Mouse (Mus musculus) liver, embryonic 16.5 days (tissue): Measurements from ENCODE around the gene Setd4. TPM values are rescaled to one million over a fixed set of nuclear protein-coding genes. Genes with fewer than 3 reads are reported as not detected.

ENCODE experiments used
- ATAC-seq: fragments of 200-750 bp; cut with Nextera tagmentation; 2 replicates; pipeline ENCODE4 v1.8.0; 2017; ENCODE audit warnings: low read depth, mild to moderate bottlenecking, moderate number of reproducible peaks, moderate library complexity
- H3K27ac ChIP-seq: fragments of 300-500 bp; sonication (generic); 2 replicates; pipeline ENCODE4 v1.5.1; 2014; ENCODE audit warnings: mild to moderate bottlenecking, low read length
- H3K27me3 ChIP-seq: fragments of 300-500 bp; sonication (generic); 2 replicates; pipeline ENCODE4 v1.6.1; 2014; ENCODE audit warnings: low read depth, low read length, mixed read lengths; ENCODE audit not compliant: control insufficient read depth, insufficient read depth
- H3K36me3 ChIP-seq: fragments of 300-500 bp; sonication (generic); 2 replicates; pipeline ENCODE4 v1.6.1; 2014; ENCODE audit warnings: mild to moderate bottlenecking; ENCODE audit not compliant: control insufficient read depth, insufficient read depth
- H3K4me1 ChIP-seq: fragments of 300-500 bp; sonication (generic); 2 replicates; pipeline ENCODE4 v1.6.1; 2014; ENCODE audit warnings: low read depth, low read length, mixed read lengths; ENCODE audit not compliant: control insufficient read depth
- H3K4me2 ChIP-seq: fragments of 300-500 bp; sonication (generic); 2 replicates; pipeline ENCODE4 v1.6.1; 2014; ENCODE audit warnings: low read depth, low read length, mixed read lengths
- H3K4me3 ChIP-seq: fragments of 300-500 bp; sonication (generic); 2 replicates; pipeline ENCODE4 v1.5.1; 2014; ENCODE audit warnings: low read depth, mild to moderate bottlenecking, low read length
- H3K9ac ChIP-seq: fragments of 300-500 bp; sonication (generic); 2 replicates; pipeline ENCODE4 v1.6.1; 2014; ENCODE audit warnings: low read depth, low read length
- H3K9me3 ChIP-seq: fragments of 300-500 bp; sonication (generic); replicated peaks from 2 replicates; pipeline ENCODE4 v1.6.1; 2016; ENCODE audit warnings: low read length; ENCODE audit not compliant: control insufficient read depth
- WGBS: fragments of 180-500 bp; shearing (Covaris S2); extraction: QIAGEN DNeasy Blood & Tissue Kit; methylation state at CpG from one replicate; pipeline ENCODE4 v1.1.7; 2014; ENCODE audit not compliant: insufficient replicate concordance; 5-methylcytosine and 5-hydroxymethylcytosine counted together
- polyA plus RNA-seq: library from polyadenylated mRNA; unstranded; fragments of >200 nt; fragmentation: Nextera tagmentation; extraction: Ambion mirVana; gene quantifications from 2 replicates; pipeline ENCODE4 v1.2.1, GENCODE M21; 2015

Gene Setd4
- polyA plus RNA-seq, 1 experiment from 2014 or later = 3.9 TPM

DNA sequence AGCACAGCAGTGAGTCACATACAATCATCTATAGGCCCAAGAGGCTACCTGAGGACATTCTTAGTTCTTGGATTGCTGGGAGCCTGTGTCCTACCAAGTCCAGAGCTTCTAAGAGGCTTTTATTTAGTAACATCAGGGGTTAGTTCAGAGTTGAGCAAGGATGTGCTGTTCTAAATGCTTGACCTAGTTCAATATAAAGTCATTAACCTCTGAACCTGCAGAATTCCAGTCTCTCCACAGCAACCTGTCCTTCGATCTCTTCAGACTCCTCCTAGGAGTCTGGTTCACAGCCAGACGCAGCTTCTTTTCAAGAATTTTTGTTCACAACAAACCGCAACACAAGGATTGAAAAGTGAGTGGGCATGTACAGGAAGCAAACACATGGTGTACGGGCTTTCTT is 7.1 kb upstream of the Setd4 start:
- Histone ChIP-seq H3K4me1 (peaks cover 4% of the 10 kb centered on the region), H3K36me3 (no peaks in the 10 kb centered on the region), H3K27ac (no peak overlapping the region), H3K9ac (no peak overlapping the region), H3K27me3 (no peaks in the 10 kb centered on the region; the same call in 1 of the 2 replicates), H3K9me3 (no peaks in the 10 kb centered on the region), H3K4me3 (no peak overlapping the region), H3K4me2 (no peak overlapping the region)
- 77% methylated on average over 4 of the region's 4 CpGs for WGBS
- ATAC-seq = no peak

DNA sequence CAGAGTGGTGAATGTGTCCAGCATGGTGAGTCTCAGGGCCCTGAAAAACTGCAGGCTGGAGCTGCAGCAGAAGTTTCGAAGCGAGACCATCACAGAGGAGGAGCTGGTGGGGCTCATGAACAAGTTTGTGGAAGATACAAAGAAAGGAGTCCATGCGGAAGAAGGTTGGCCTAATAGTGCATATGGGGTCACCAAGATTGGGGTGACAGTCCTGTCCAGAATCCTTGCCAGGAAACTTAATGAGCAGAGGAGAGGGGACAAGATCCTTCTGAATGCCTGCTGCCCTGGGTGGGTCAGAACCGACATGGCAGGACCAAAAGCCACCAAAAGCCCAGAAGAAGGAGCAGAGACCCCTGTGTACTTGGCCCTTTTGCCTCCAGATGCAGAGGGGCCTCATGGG is 5.9 kb upstream of the Setd4 start:
- Histone ChIP-seq H3K4me2 (no peak overlapping the region), H3K27ac (no peak overlapping the region), H3K9me3 (no peaks in the 10 kb centered on the region), H3K36me3 (no peaks in the 10 kb centered on the region), H3K27me3 (no peaks in the 10 kb centered on the region; the same call in 1 of the 2 replicates), H3K4me1 (peaks cover 5% of the 10 kb centered on the region), H3K9ac (no peak overlapping the region), H3K4me3 (no peak overlapping the region)
- WGBS = 81% methylated on average over 4 of the region's 4 CpGs
- no peak for ATAC-seq

DNA sequence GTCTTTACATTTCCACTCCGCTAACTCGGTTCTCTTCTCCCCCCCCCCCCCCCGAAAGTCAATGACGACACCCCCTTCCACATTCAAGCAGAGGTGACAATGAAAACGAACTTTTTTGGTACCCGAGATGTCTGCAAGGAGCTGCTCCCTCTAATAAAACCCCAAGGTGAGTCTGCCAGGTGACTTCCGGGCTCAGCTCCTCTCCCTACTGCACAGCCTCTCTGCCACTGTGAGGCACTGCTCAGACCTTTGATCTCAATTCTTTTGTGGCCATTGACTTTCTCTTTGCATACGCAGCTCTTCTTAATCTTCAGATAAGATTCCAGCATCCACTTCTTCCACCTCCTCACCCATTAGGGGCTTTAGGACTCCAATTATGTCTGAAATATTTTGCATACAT is 4.9 kb upstream of the Setd4 start:
- no peak overlapping the region for H3K9ac ChIP-seq
- no peaks in the 10 kb centered on the region for H3K9me3 ChIP-seq
- H3K27ac ChIP-seq = no peak overlapping the region
- WGBS = 55% methylated on average over 8 of the region's 8 CpGs
- no peaks in the 10 kb centered on the region for H3K36me3 ChIP-seq
- peaks cover 11% of the 10 kb centered on the region for H3K4me1 ChIP-seq
- ATAC-seq = no peak
- H3K4me2 ChIP-seq = peak overlapping the region; percentile 95; the same call in 1 of the 2 replicates
- H3K4me3 ChIP-seq = no peak overlapping the region
- H3K27me3 ChIP-seq = no peaks in the 10 kb centered on the region; the same call in 1 of the 2 replicates

DNA sequence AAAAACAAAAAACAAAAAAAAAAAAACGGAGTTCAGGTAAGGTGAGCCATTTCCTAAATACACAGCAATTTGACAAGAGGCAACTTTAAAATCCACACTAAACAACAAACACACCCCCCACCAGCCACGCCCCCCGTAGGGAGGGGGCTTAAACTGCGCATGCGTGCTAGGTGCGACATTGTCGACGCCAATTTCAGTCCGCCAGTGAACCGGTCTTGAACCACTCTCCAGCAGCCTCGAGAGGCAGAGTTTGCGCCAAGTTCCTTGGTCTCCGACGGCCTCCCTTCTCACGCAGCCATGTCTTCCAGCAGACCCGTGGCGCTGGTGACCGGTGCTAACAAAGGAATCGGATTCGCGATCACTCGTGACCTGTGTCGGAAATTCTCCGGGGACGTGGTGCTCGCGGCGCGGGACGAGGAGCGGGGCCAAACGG is 3.8 kb upstream of the Setd4 start:
- 0% methylated on average over 32 of the region's 32 CpGs for WGBS
- Histone ChIP-seq H3K27ac (no peak overlapping the region), H3K9me3 (no peaks in the 10 kb centered on the region)

DNA sequence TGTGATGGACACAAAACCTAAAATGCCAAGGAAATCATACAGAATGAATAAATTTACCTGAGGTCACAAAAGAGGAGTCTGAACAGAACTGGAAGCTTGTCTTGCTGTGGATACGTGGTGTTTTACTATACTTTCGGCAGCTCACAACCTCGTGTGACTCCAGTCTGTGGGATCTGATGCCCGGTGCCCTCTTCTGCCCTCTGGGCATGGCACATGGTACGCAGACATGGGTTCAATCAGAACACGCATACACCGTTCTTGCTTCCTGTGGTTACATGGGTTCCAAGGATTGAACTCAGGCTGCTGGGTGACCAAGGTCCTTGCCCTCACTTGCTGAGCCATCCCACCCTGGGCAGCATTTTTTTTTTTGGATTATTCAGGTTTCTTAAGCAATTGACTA is 2.3 kb upstream of the Setd4 start:
- 77% methylated on average over 7 of the region's 7 CpGs for WGBS
- no peak for ATAC-seq

More for the DNA sequence above, 3.8 kb upstream of the Setd4 start:
- no peaks in the 10 kb centered on the region for H3K36me3 ChIP-seq
- H3K4me2 ChIP-seq = peak overlapping the region; percentile 95
- H3K27me3 ChIP-seq = no peaks in the 10 kb centered on the region; the same call in 1 of the 2 replicates
- peak overlapping the region; percentile 75 for H3K9ac ChIP-seq
- ATAC-seq = peak; percentile 39
- H3K4me3 ChIP-seq = peak overlapping the region; percentile 69
- peaks cover 14% of the 10 kb centered on the region for H3K4me1 ChIP-seq

DNA sequence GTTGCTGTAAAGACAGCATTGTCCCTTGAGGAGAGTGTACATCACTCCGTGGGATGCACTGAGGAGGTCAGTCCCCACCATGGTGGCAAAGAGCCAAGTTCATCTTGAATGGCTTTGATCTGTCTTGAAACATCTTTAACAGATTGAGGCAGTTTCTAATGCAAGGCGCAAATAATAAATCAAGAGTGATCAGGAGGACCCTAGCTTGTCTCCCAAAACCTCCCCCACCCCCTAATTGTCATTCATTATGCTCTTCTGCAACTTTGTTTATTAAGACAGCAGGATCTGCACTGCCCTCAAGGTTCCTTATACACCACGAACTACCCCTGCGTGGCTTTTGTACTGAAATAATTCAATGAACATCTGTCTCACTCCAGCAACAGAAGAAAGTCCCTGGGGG is 1.7 kb upstream of the Setd4 start, which contains the start of gene Cbr1:
Cbr1 (plus strand) TSS at position 301 of the 400 bp plus-strand sequence.
- Histone ChIP-seq H3K9me3 (no peaks in the 10 kb centered on the region), H3K4me2 (peak within 1 kb of the TSS; percentile 87), H3K27ac (no peak within 1 kb of the TSS), H3K36me3 (no peaks in the 10 kb centered on the region), H3K4me3 (peak within 1 kb of the TSS; percentile 78), H3K9ac (peak within 1 kb of the TSS; percentile 83; the same call in 1 of the 2 replicates), H3K27me3 (no peaks in the 10 kb centered on the region; the same call in 1 of the 2 replicates), H3K4me1 (peaks cover 15% of the 10 kb centered on the region)
- 71% methylated on average over 4 of the region's 4 CpGs for WGBS
- ATAC-seq = no peak

More for the DNA sequence above, 2.3 kb upstream of the Setd4 start:
- Histone ChIP-seq H3K4me1 (peaks cover 15% of the 10 kb centered on the region), H3K4me2 (no peak overlapping the region), H3K9me3 (no peaks in the 10 kb centered on the region), H3K4me3 (no peak overlapping the region), H3K27me3 (no peaks in the 10 kb centered on the region; the same call in 1 of the 2 replicates), H3K36me3 (no peaks in the 10 kb centered on the region), H3K9ac (no peak overlapping the region), H3K27ac (no peak overlapping the region)

DNA sequence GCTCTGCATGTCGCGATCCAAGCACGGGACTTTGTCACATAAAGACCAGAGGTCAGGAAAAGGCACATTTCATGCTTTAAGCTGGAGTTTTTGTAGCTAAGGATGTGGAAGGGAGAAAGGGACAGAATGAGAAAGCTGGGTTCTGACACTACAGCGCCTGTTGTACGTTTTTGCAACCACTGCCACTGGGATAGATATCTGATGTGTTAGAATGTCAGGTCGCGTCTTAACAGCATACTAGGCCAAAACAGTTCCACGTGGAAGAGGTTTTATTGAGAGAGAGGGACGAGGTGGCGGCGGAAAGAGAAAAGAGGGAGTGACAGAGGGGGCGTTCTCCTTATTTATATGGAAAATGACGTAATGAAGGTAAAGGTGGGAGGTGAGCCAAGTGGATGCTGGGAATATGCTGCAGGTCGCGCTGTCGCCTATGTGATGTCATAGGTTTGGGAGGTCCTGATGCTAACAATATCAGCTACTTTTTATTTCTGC is 662 bp upstream of the Setd4 start:
- Histone ChIP-seq H3K36me3 (no peaks in the 10 kb centered on the region), H3K4me1 (peaks cover 15% of the 10 kb centered on the region), H3K27me3 (no peaks in the 10 kb centered on the region; the same call in 1 of the 2 replicates), H3K4me2 (peak overlapping the region; percentile 87), H3K9ac (peak overlapping the region; percentile 83), H3K9me3 (no peaks in the 10 kb centered on the region), H3K27ac (peak overlapping the region; percentile 84), H3K4me3 (peak overlapping the region; percentile 78)
- ATAC-seq = no peak
- 16% methylated on average over 16 of the region's 16 CpGs for WGBS

DNA sequence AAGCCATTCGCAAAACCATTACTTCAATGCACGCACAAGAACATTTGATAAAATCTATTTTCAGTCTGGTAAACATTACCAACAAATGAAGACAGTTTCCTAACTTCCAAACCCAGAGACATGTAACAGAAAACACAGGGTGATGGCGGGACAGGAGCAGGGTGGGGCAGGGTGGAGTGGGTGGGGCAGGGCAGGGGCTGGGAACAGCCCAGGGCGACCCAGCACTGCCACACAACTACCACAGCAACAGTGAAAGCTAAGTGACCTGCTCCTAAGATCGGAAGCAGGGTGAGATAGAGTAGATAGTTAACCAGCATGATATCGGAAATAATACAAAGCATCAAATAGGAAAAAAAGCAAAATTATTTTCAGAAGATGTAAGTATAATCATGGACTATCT is 4.4 kb downstream of the Setd4 start:
- Histone ChIP-seq H3K9ac (no peak overlapping the region), H3K4me3 (no peak overlapping the region), H3K27me3 (no peaks in the 10 kb centered on the region), H3K4me1 (peaks cover 14% of the 10 kb centered on the region), H3K4me2 (no peak overlapping the region), H3K9me3 (no peaks in the 10 kb centered on the region), H3K36me3 (no peaks in the 10 kb centered on the region), H3K27ac (no peak overlapping the region)
- ATAC-seq = peak; percentile 50
- 53% methylated on average over 6 of the region's 6 CpGs for WGBS

DNA sequence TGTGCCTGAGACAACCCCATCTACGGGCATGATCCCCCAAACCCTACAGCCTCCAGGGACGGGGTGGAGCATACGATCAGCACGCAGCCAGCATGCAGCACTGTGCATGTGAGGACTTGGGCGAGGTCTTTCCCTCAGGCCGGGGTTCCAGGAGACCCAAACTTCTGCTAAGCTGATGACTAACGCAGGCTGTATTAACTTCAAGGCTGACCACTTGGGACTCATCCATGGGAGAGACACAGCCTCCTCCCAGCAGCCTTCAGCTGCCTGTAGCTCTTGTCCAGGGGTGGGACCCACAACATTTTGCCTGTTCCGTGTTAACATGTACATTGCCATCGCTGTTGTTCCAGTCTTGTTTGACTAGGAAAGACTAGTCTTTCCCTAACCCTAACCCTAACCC is 6.3 kb downstream of the Setd4 start:
- peaks cover 8% of the 10 kb centered on the region for H3K4me1 ChIP-seq
- H3K36me3 ChIP-seq = no peaks in the 10 kb centered on the region
- WGBS = 75% methylated on average over 9 of the region's 9 CpGs

More for the DNA sequence above, 6.3 kb downstream of the Setd4 start:
- Histone ChIP-seq H3K9me3 (no peaks in the 10 kb centered on the region), H3K27ac (no peak overlapping the region), H3K27me3 (no peaks in the 10 kb centered on the region), H3K4me3 (no peak overlapping the region), H3K4me2 (no peak overlapping the region), H3K9ac (no peak overlapping the region)
- no peak for ATAC-seq
